Mouse (Mus musculus): Measurements from ENCODE around the gene Gh. TPM values are rescaled to one million over a fixed set of nuclear protein-coding genes. Genes with fewer than 3 reads are reported as not detected.

Gh gene
- total RNA-seq, 1 experiment from 2014 or later = not detected

GRCm38 (mm10) chr11:106276454-106276853 lies 25.2 kb downstream of the Gh start, which contains the start of gene Tcam1:
TSS of gene Tcam1 (plus strand) at chr11:106276672.
- ATAC-seq (replicated peaks in 1 of 2; ENCODE audit: insufficient read depth in 1 of 2, low FRiP score in 2 of 2, low TSS enrichment in 1 of 2, low read depth in 1 of 2, poor library complexity in 2 of 2, severe bottlenecking in 2 of 2) = peak; percentile 80 to 82

- ATAC-seq (replicated peaks in 1 of 2; ENCODE audit: insufficient read depth in 1 of 2, low FRiP score in 2 of 2, low TSS enrichment in 1 of 2, low read depth in 1 of 2, poor library complexity in 2 of 2, severe bottlenecking in 2 of 2) = no peak
Observed at GRCm38 (mm10) chr11:106274971-106275411, 26.7 kb downstream of the Gh start.

- no peak for ATAC-seq (replicated peaks in 1 of 2; ENCODE audit: insufficient read depth in 1 of 2, low FRiP score in 2 of 2, low TSS enrichment in 1 of 2, low read depth in 1 of 2, poor library complexity in 2 of 2, severe bottlenecking in 2 of 2)
Observed at GRCm38 (mm10) chr11:106274374-106274773, 27.3 kb downstream of the Gh start.

- ATAC-seq (replicated peaks in 1 of 2; ENCODE audit: insufficient read depth in 1 of 2, low FRiP score in 2 of 2, low TSS enrichment in 1 of 2, low read depth in 1 of 2, poor library complexity in 2 of 2, severe bottlenecking in 2 of 2) = no peak
Observed at GRCm38 (mm10) chr11:106273811-106274210, 27.9 kb downstream of the Gh start.

GRCm38 (mm10) chr11:106273311-106273684 lies 28.4 kb downstream of the Gh start:
- ATAC-seq (replicated peaks in 1 of 2; ENCODE audit: insufficient read depth in 1 of 2, low FRiP score in 2 of 2, low TSS enrichment in 1 of 2, low read depth in 1 of 2, poor library complexity in 2 of 2, severe bottlenecking in 2 of 2) = no peak

- peak; percentile 82 to 84 for ATAC-seq (replicated peaks in 1 of 2; ENCODE audit: insufficient read depth in 1 of 2, low FRiP score in 2 of 2, low TSS enrichment in 1 of 2, low read depth in 1 of 2, poor library complexity in 2 of 2, severe bottlenecking in 2 of 2)
Observed at GRCm38 (mm10) chr11:106272644-106273310, 28.9 kb downstream of the Gh start, which contains the start of gene Smarcd2. TSS of gene Smarcd2 (minus strand) at chr11:106272972.

- ATAC-seq (replicated peaks in 1 of 2; ENCODE audit: insufficient read depth in 1 of 2, low FRiP score in 2 of 2, low TSS enrichment in 1 of 2, low read depth in 1 of 2, poor library complexity in 2 of 2, severe bottlenecking in 2 of 2) = no peak
Observed at GRCm38 (mm10) chr11:106271794-106272643, 29.6 kb downstream of the Gh start.

GRCm38 (mm10) chr11:106271131-106271793 lies 30.4 kb downstream of the Gh start:
- ATAC-seq (replicated peaks in 1 of 2; ENCODE audit: insufficient read depth in 1 of 2, low FRiP score in 2 of 2, low TSS enrichment in 1 of 2, low read depth in 1 of 2, poor library complexity in 2 of 2, severe bottlenecking in 2 of 2) = no peak

- ATAC-seq (replicated peaks in 1 of 2; ENCODE audit: insufficient read depth in 1 of 2, low FRiP score in 2 of 2, low TSS enrichment in 1 of 2, low read depth in 1 of 2, poor library complexity in 2 of 2, severe bottlenecking in 2 of 2) = peak; percentile 34 to 45; a peak in 2 of 4 replicates
Observed at GRCm38 (mm10) chr11:106269060-106269431, 32.6 kb downstream of the Gh start.

GRCm38 (mm10) chr11:106268326-106269059 lies 33.2 kb downstream of the Gh start:
- ATAC-seq (replicated peaks in 1 of 2; ENCODE audit: insufficient read depth in 1 of 2, low FRiP score in 2 of 2, low TSS enrichment in 1 of 2, low read depth in 1 of 2, poor library complexity in 2 of 2, severe bottlenecking in 2 of 2) = no peak

GRCm38 (mm10) chr11:106267871-106268270 lies 33.8 kb downstream of the Gh start:
- no peak for ATAC-seq (replicated peaks in 1 of 2; ENCODE audit: insufficient read depth in 1 of 2, low FRiP score in 2 of 2, low TSS enrichment in 1 of 2, low read depth in 1 of 2, poor library complexity in 2 of 2, severe bottlenecking in 2 of 2)

- peak in 1 of 2 experiments; percentile 40; a peak in 2 of 4 replicates for ATAC-seq (replicated peaks in 1 of 2; ENCODE audit: insufficient read depth in 1 of 2, low FRiP score in 2 of 2, low TSS enrichment in 1 of 2, low read depth in 1 of 2, poor library complexity in 2 of 2, severe bottlenecking in 2 of 2)
Observed at GRCm38 (mm10) chr11:106267311-106267852, 34.3 kb downstream of the Gh start.

- no peak for ATAC-seq (replicated peaks in 1 of 2; ENCODE audit: insufficient read depth in 1 of 2, low FRiP score in 2 of 2, low TSS enrichment in 1 of 2, low read depth in 1 of 2, poor library complexity in 2 of 2, severe bottlenecking in 2 of 2)
Observed at GRCm38 (mm10) chr11:106266431-106266830, 35.2 kb downstream of the Gh start.

- no peak for ATAC-seq (replicated peaks in 1 of 2; ENCODE audit: insufficient read depth in 1 of 2, low FRiP score in 2 of 2, low TSS enrichment in 1 of 2, low read depth in 1 of 2, poor library complexity in 2 of 2, severe bottlenecking in 2 of 2)
Observed at GRCm38 (mm10) chr11:106265570-106265969, 36.1 kb downstream of the Gh start.

GRCm38 (mm10) chr11:106264988-106265387 lies 36.7 kb downstream of the Gh start:
- ATAC-seq (replicated peaks in 1 of 2; ENCODE audit: insufficient read depth in 1 of 2, low FRiP score in 2 of 2, low TSS enrichment in 1 of 2, low read depth in 1 of 2, poor library complexity in 2 of 2, severe bottlenecking in 2 of 2) = no peak

GRCm38 (mm10) chr11:106263963-106264362 lies 37.7 kb downstream of the Gh start:
- ATAC-seq (replicated peaks in 1 of 2; ENCODE audit: insufficient read depth in 1 of 2, low FRiP score in 2 of 2, low TSS enrichment in 1 of 2, low read depth in 1 of 2, poor library complexity in 2 of 2, severe bottlenecking in 2 of 2) = no peak

- no peak for ATAC-seq (replicated peaks in 1 of 2; ENCODE audit: insufficient read depth in 1 of 2, low FRiP score in 2 of 2, low TSS enrichment in 1 of 2, low read depth in 1 of 2, poor library complexity in 2 of 2, severe bottlenecking in 2 of 2)
Observed at GRCm38 (mm10) chr11:106260826-106261450, 40.7 kb downstream of the Gh start.
